In genomic region chr17:27989807-27990542, GRCm38 (mm10) we compare ENCODE assay signal across 8 mouse cellular contexts.
DNase-seq lines count a peak whose midpoint lies in the region; ATAC-seq and TF ChIP-seq lines count a peak whose summit lies in the region.

No protein-coding gene starts in this region.

- WGBS in forebrain, embryonic 14.5 days, result 52% methylated on average over 15 of the region's 15 CpGs

- no peaks in the 10 kb centered on the region for H3K36me3 ChIP-seq in MEL (ENCODE audit: control insufficient read depth in 1 of 2, insufficient read depth in 2 of 2, low read length in 2 of 2)
- peaks cover 48% of the 10 kb centered on the region for H3K36me3 ChIP-seq in forebrain, embryonic 14.5 days (ENCODE audit: control insufficient read depth, insufficient read depth, low read length)

- no peaks in the 10 kb centered on the region for H3K79me2 ChIP-seq in MEL (ENCODE audit: control insufficient read depth, insufficient read depth, low read length, poor library complexity)

- TF ChIP-seq POLR2A in MEL (IDR thresholded peaks at IDR 0.05; ENCODE audit: control insufficient read depth in 1 of 2, insufficient read depth in 1 of 2, low read depth in 1 of 2, low read length in 2 of 2, poor library complexity in 1 of 2), result no peak

- peak; percentile 86 for TF ChIP-seq RAD21 in MEL (IDR thresholded peaks at IDR 0.05; ENCODE audit: low read depth, low read length)

- H3K27ac ChIP-seq in MEL (ENCODE audit: control insufficient read depth, low read depth, low read length), result no peak overlapping the region
- H3K27ac ChIP-seq in forebrain, embryonic 14.5 days (ENCODE audit: low read depth, low read length), result no peak overlapping the region

- DNase-seq in MEL (ENCODE audit: low read depth, low spot score), result peak; percentile 89
- peak; percentile 92 for DNase-seq in forebrain, embryonic 14.5 days (ENCODE audit: low spot score)
- DNase-seq in heart, postnatal 4 days, result peak; percentile 92
- peak; percentile 76 to 86 for DNase-seq in layer of hippocampus, adult 8-10 months (ENCODE audit: low spot score in 2 of 2)
- peak; percentile 90 for DNase-seq in lung, postnatal 10 days
- DNase-seq in retina, postnatal 1 day, result peak; percentile 88
- peak; percentile 72 to 74 for DNase-seq in urinary bladder, adult 18-20 months (ENCODE audit: low spot score in 2 of 2)

- TF ChIP-seq EP300 in MEL (IDR thresholded peaks at IDR 0.05; ENCODE audit: low read depth in 1 of 2, low read length in 2 of 2), result no peak

- TF ChIP-seq CTCF in MEL (IDR thresholded peaks at IDR 0.05 in 2 of 3, conservative IDR thresholded peaks at IDR 0.05 in 1 of 3; ENCODE audit: control insufficient read depth in 1 of 3, insufficient read depth in 1 of 3, low read depth in 2 of 3, low read length in 3 of 3, poor library complexity in 1 of 3, severe bottlenecking in 1 of 3), result peak; percentile 95 to 97 (median 96)

- no peak overlapping the region for H3K4me3 ChIP-seq in MEL (ENCODE audit: control insufficient read depth in 1 of 2, insufficient read depth in 1 of 2, low read depth in 2 of 2, low read length in 2 of 2)
- no peak overlapping the region for H3K4me3 ChIP-seq in forebrain, embryonic 14.5 days (ENCODE audit: low read depth, low read length)

- no peaks in the 10 kb centered on the region for H3K9me3 ChIP-seq in MEL (replicated peaks; ENCODE audit: insufficient read depth, low read length)
- H3K9me3 ChIP-seq in forebrain, embryonic 14.5 days (replicated peaks; ENCODE audit: control insufficient read depth, low read length), result no peaks in the 10 kb centered on the region

- H3K27me3 ChIP-seq in MEL (ENCODE audit: control insufficient read depth in 1 of 2, insufficient read depth in 2 of 2, low read length in 2 of 2), result no peaks in the 10 kb centered on the region
- H3K27me3 ChIP-seq in forebrain, embryonic 14.5 days (replicated peaks; ENCODE audit: control insufficient read depth, insufficient read depth, low read length), result no peaks in the 10 kb centered on the region

- H3K9ac ChIP-seq in MEL (ENCODE audit: control insufficient read depth, low read depth, low read length, poor library complexity, severe bottlenecking), result no peak overlapping the region
- H3K9ac ChIP-seq in forebrain, embryonic 14.5 days (ENCODE audit: low read length), result no peak overlapping the region

- H3K4me2 ChIP-seq in forebrain, embryonic 14.5 days (ENCODE audit: low read length), result no peak overlapping the region

- H3K4me1 ChIP-seq in MEL (ENCODE audit: control insufficient read depth in 1 of 2, insufficient read depth in 2 of 2, low read length in 2 of 2), result no peaks in the 10 kb centered on the region
- no peaks in the 10 kb centered on the region for H3K4me1 ChIP-seq in forebrain, embryonic 14.5 days (ENCODE audit: control insufficient read depth, insufficient read depth, low read length)

- 0 out of 2 replicates have a peak, but pooled peaks have one; percentile 52 for ATAC-seq in cerebellum, adult (ENCODE audit: insufficient number of reproducible peaks, low FRiP score, low TSS enrichment)
- ATAC-seq in forebrain, embryonic 14.5 days, result peak; percentile 85

TF ChIP-seq in MEL, 35 proteins besides CTCF, POLR2A, EP300 and RAD21:
- TF ChIP-seq NELFE (IDR thresholded peaks at IDR 0.05; ENCODE audit: low read depth, low read length) (no peak), SMC3 (IDR thresholded peaks at IDR 0.05; ENCODE audit: low read depth, low read length) (peak; percentile 85), ZC3H11A (IDR thresholded peaks at IDR 0.05; ENCODE audit: low read depth, low read length) (peak; percentile 81)
